Mouse (Mus musculus) myocyte (in vitro differentiated cells): ENCODE results near the gene Pitx2.

Experiments
- CEBPB ChIP-seq: IDR thresholded peaks from 2 replicates; pipeline ENCODE4 v1.6.1; 2011; ENCODE audit warnings: mild to moderate bottlenecking, moderate library complexity; ENCODE audit not compliant: poor library complexity, insufficient read depth, severe bottlenecking
- E2F4 ChIP-seq: IDR thresholded peaks from one replicate; pipeline ENCODE4 v1.6.1; 2011; ENCODE audit warnings: mild to moderate bottlenecking, control low read depth, moderate library complexity; ENCODE audit not compliant: insufficient read depth
- POLR2A ChIP-seq: IDR thresholded peaks from one replicate; pipeline ENCODE4 v1.6.1; 2011; ENCODE audit warnings: low read depth, mild to moderate bottlenecking, control low read depth, moderate library complexity; ENCODE audit not compliant: insufficient read length
- SRF ChIP-seq: IDR thresholded peaks from one replicate; pipeline ENCODE4 v1.6.1; 2011; ENCODE audit warnings: low read depth; ENCODE audit not compliant: control insufficient read depth, insufficient read length
- TCF12 ChIP-seq: IDR thresholded peaks from one replicate; pipeline ENCODE4 v1.6.1; 2011; ENCODE audit warnings: mild to moderate bottlenecking, control low read depth; ENCODE audit not compliant: poor library complexity, insufficient read depth, severe bottlenecking

GRCm38 (mm10) chr3:129209771-129210170 is 10.1 kb downstream of the Pitx2 start:
- TF ChIP-seq CEBPB (no peak), E2F4 (no peak), SRF (no peak), TCF12 (no peak), POLR2A (no peak)
